Mouse (Mus musculus) layer of hippocampus, adult 11-12 months (tissue): Measurements from ENCODE around the gene Ms4a6c.
A peak's percentile ranks its signal among the peaks of the same experiment; 100 is the strongest.
"Not testable (repeated sequence)": the region's sequence is repeated elsewhere in the genome, so short reads cannot be mapped to it uniquely, and the experiment has no call there.

ENCODE experiments used
- DNase-seq: peaks from one replicate; pipeline ENCODE4 v3.0.0; 2022; ENCODE audit warnings: low spot score

Ms4a6c gene

DNA sequence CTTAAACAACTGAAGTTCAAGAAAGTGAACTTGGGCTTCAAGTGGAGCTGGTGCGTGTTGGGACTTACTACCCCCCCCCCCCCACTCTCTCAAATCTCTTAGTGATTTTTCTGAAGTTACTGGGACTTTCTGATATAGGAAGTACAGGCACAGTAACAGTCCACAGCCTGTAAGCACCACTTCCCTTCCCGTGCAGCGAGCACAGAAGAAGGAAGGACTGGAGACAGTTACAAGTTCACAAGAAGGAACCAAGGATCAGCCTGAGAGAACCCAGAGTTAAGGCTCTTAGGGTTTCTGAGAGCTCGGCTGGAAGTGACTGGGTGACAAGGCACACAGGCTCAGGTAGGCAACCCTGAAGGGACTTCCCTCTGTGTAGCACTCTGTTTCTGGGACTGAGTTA, at the start of gene Ms4a6c:
Gene Ms4a6c (plus strand): TSS at position 152 of the 400 bp plus-strand sequence.
- DNase-seq, result not testable (repeated sequence)

GRCm38 (mm10) chr19:11431209-11431608, 38.0 kb upstream of the Ms4a6c start:
- DNase-seq, result not testable (repeated sequence)

DNA sequence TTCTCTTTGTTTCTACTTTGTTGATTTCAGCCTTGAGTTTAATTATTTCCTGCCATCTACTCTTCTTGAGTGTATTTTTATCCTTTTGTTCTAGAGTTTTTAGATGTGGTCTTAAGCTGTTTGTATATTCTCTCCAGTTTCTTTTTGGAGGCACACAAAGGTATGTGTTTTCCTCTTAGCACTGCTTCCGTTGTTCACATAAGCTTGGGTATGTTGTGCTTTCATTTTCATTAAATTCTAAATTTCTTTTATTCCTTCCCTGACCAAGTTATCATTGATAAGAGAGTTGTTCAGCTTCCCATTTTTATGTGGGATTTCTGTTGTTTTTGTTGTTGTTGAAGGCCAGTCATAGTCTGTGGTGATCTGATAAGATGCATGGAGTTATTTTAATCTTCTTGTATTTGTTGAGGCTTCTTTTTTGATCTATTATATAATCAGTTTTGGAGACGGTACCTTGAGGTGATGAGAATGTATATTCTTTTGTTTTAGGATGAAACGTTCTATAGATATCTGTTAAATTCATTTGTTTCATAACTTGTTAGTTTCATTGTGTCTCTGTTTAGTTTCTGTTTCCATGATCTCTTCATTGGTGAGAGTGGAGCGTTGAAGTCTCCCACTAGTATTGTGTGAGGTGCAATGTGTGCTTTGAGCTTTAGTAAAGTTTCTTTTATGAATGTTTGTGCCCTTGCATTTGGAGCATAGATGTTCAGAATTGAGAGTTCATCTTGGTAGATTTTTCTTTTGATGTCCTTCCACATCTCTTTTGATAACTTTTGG, 33.9 kb upstream of the Ms4a6c start:
- no peak for DNase-seq

DNA sequence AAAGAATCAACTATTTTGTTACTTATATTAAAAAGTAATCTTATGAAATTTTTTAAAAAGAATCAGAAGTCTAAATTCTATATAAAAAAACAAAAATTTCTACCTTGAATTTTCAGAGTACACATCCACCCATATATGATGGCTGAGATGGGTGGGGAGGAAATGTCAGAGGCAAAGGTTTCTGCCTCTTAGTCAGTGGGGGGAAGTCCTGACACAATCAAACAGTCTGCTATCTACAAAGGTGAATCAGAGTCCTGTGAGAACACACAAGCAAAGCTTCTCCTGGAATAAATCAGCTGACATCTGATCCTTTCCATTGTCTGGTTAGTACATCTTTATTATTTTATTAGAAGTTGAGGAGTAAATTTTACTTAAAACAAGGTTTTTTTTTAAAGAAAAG, 25.8 kb upstream of the Ms4a6c start, which contains the start of gene Ms4a4b:
Gene Ms4a4b (plus strand): TSS at position 216 of the 400 bp plus-strand sequence.
- no peak for DNase-seq

DNA sequence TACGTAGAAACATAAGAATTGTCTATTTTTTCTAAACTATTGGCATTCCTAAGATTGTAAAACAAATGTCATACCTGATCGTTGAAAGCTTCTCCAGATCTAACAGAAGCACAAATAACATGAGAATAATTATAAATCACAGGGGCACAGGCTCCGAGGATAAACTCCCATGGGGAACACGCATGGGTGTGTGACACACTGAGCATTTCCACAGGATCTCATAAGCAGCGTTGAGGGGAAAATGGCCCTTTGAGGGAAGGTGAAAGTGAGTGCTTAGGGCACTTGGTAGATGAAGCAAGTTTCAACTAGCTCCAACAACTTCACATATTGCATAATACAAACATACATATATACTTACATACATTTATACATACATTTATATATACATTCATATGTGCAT, 25.2 kb upstream of the Ms4a6c start:
- DNase-seq, result no peak

DNA sequence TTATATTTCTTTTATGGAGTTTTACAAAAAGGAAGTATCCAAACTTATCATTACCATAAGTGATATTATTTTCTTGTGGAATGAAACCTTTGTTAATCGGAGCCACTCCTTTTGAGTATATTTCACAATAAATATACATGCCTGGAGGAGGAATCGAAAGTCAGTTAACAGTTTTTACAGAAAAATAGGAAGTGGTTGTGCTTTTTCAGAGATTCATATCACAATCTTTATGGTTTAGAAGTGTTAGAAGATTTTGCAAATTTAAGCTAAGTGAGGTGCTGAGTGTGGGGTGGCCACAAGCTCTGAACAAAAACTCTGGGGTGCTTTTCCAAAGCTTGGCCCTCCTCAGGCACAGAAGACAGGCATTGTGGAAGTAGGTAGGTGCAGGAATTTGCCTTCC, 21.9 kb upstream of the Ms4a6c start:
- no peak for DNase-seq

- not testable (repeated sequence) for DNase-seq
Observed at GRCm38 (mm10) chr19:11459041-11459440, 10.1 kb upstream of the Ms4a6c start.

- DNase-seq, result not testable (repeated sequence)
Observed at GRCm38 (mm10) chr19:11464795-11465194, 4.4 kb upstream of the Ms4a6c start.

DNA sequence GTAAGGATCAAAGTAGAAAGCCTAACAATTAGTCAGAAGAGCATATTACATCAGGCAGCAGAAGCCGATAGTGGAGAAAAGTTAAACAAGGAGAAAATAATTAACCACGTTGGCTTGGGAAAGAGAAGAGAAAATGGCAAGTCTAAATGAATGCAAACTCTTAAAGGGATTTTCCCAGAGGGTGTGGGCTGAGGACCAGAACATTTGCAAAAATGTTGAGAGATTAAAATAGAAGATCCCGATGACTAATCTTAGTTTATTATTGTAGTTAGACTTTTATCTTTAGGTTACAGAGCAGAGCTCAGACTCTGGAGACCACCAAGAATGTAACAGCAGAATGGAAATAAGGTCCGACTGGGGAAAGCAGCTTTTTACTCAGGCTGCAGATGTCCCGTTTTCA, 2.7 kb upstream of the Ms4a6c start:
- no peak for DNase-seq

DNA sequence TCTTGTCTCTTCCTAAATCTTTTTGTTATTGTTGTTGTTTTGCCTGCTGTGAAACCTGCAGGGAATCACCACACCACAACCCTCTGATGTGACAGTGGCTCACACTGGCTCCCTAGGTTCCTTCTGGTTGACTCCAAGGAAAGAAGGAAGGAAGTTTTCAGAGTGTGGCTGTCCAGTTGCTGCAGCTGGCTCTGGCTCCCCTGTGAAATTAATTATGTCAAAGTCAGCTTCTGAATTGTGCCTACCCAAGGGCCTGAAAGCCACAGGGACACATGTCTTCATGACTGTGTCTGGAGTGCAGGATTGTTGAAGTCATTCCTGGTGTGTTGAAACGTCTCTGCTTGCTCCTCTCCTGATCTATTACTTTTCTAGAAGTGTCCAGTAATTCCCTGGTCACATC, 805 bp upstream of the Ms4a6c start:
- DNase-seq, result not testable (repeated sequence)

- no peak for DNase-seq
Observed at GRCm38 (mm10) chr19:11479714-11480113, 10.5 kb downstream of the Ms4a6c start.

- no peak for DNase-seq
Observed at GRCm38 (mm10) chr19:11482684-11483083, 13.5 kb downstream of the Ms4a6c start.

DNA sequence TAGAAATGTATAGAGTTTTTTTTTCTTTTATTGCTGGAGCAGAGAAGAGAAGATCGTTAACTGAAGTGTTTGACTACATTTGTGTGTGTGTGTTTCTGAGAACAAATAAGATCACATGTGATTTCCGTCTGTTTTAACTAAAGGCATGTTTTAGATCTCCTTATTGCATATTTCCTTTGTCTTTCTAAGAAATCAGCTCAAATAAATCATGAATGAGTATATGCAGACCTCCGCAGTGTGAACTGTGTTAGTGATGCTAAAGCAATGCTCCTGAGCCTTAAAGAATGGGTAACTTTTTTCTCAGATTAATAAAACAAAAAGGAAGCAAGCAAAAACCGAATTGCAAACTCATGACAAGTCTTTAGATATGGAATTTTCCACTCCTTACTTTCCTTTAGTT, 14.8 kb downstream of the Ms4a6c start:
- no peak for DNase-seq

DNA sequence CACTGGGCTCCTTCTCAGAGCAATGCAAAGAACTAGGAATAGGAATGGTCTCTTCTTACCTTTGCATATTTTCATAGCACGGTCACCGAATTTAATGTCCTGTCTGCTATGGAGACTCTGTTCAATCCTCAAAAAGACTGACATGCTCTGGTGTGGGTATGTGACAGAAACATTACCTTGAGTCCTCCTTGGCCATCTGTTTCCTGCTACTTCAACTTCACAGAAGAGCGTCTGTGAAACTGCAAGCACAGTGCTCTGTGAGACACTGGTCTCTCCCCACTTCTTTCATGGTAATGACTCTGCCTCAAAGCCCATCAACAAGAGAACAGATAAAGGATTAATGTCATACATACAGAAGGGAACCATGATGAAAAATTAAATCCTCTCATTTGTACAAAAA, 15.2 kb downstream of the Ms4a6c start:
- DNase-seq, result no peak

DNA sequence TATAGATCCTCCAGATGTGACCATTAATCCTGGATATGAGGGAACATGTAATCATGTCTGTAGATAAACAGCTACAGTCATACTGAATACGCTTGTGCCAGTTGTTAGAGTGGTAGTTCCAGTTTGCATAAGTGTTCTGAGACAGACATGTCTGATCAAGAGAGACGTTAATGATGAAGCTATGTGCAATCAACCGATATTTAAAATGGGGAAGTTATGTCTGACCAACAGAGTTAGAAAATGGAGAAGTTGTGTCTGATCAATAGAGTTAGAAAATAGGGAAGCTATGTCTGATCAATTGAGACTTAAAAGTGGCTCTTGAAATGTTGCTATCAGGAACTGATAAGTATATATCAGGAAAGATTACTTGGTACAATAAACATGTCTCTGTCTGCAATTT, 16.1 kb downstream of the Ms4a6c start:
- no peak for DNase-seq

DNA sequence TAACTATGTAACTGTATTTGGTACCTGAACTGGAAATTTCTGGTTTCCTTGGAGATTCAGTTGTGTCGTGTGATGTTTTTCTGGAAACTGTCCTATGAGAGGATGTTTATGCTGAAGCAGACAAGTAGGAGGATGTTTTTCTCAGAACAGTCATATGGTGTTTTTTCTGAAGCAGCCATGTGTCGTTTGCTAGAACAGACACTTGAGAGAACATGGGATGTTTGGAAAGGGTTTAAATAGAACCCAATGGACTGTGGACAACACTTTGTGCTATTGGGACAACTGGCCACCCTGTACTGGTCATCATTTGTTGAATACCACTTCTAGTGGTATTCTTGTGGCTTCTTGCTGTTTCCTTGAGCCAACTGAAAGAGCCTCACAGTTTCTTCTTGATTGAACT, 16.6 kb downstream of the Ms4a6c start, which contains the start of gene Gm8369:
Gene Gm8369 (plus strand): TSS at position 193 of the 400 bp plus-strand sequence.
- peak; percentile 45 for DNase-seq

DNA sequence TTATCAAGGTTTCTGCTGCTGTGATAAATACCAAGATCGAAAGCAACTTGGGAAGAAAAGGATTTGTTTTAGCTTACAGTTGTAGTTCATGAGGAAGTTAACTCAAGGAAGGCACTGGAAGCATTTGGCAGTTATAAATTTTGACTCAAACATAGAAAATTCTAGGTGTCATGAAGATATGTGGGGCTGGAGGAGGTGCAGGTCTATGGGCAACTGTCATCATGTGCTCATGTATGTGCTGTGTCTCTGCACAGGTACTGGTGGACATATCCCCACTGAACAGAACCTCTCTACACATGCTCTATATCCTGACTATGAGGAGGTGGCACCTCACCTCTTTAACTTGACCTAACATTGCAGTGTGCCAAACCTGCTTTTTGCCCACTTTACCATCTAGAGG, 17.4 kb downstream of the Ms4a6c start:
- DNase-seq, result no peak

DNA sequence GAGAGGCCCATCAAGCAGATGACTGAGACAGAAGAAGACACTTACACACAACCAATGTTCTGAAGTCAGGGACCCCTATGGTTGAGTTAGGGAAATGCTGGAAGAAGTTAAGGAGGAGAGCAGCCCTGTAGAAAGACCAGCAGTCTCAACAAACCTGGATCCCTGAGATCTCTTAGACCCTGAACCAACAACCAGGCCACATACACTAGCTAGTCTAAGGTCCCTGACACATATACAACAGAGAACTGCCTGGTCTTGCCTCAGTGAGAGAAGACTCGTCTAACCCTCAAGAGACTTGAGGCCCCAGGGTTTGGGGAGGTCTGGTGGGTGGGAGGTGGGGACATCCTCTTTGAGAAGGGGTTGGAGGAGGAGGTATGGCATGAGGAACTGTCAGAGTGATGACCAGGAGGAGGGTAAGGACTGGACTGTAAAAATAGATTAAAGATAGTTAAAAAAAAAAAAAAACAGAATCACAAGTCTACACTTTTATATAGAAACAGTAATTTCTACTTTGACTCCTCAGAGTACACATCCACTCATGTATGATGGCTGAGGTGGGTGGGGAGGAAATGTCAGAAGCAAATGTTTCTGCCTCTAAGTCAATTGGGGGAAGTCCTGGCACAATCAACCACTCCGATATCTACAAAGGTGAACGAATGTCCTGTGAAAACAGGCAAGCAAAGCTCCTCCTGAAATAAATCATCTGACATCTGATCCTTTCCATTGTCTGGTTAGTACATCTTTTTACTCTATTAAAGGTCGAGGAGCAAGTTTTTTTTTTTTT, 22.4 kb downstream of the Ms4a6c start:
- DNase-seq, result no peak

DNA sequence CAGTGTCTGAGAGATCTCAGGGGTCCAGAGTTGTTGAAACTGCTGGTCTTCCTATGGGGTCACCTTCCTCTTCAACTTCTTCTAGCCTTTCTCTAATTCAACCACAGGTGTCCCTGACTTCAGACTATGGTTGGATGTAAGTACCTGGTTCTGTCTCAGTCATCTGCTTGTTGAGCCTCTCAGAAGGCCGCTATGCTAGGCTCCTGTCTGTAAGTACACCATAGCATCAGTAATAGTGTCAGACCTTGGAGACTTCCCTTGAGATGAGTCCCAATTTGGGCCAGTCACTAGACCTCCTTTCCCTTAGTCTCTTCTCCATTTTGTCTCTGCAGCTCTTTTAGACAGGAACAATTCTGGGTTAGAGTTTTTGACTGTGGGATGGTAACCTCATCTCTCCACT, 23.5 kb downstream of the Ms4a6c start:
- no peak for DNase-seq

DNA sequence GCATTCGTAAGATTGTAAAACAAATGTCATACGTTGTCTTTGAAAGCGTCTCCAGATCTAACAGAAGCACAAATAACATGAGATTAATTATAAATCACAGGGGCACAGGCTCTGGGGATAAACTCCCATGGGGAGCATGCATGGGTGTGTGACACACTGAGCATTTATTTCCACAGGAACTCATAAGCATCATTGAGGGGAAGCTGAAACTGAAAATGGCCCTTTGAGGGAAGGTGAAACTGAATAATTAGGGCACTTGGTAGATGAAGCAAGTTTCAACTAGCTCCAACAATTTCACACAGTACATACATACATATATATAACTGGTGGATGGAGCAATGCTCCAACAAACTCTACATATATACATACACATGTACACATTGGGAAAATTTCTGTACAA, 25.4 kb downstream of the Ms4a6c start:
- no peak for DNase-seq

DNA sequence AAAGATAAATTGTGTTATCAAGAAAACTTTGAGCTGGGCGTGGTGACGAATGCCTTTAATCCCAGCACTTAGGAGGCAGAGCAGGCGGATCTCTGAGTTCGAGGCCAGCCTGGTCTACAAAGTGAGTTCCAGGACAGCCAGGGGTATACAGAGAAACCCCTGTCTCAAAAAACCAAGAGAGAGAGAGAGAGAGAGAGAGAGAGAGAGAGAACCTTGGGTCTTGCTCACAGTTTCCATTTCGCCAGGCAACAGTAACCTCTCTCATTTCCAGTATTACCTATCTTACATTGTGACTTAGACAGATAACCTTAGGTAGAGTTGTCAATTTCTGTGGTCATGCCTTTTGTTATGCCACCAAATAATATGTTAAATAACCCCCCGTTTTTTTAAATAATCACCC, 27.2 kb downstream of the Ms4a6c start:
- no peak for DNase-seq

GRCm38 (mm10) chr19:11497300-11497699, 28.1 kb downstream of the Ms4a6c start:
- DNase-seq, result not testable (repeated sequence)

- no peak for DNase-seq
Observed at GRCm38 (mm10) chr19:11500796-11501195, 31.6 kb downstream of the Ms4a6c start.
